Mouse (Mus musculus): ENCODE data around the gene Crybg1. TPM values are rescaled to one million over a fixed set of nuclear protein-coding genes. Genes with fewer than 3 reads are reported as not detected.
"Not testable (repeated sequence)": the region's sequence is repeated elsewhere in the genome, so short reads cannot be mapped to it uniquely, and the experiment has no call there.

Crybg1 gene
- polyA plus RNA-seq, 1 experiment from 2014 or later = 0.22 TPM

GRCm38 (mm10) chr10:43925776-43926175, 222.9 kb downstream of the Crybg1 start:
- H3K27me3 ChIP-seq; H3K27ac ChIP-seq; H3K4me2 ChIP-seq; ATAC-seq (ENCODE audit: low FRiP score); H3K4me3 ChIP-seq (replicated peaks); H3K9ac ChIP-seq; H3K4me1 ChIP-seq; H3K9me3 ChIP-seq: not testable (repeated sequence)
- 94% methylated on average over 9 of the region's 9 CpGs for WGBS
- peaks cover 26% of the 10 kb centered on the region; the same call in 1 of the 2 replicates for H3K36me3 ChIP-seq (replicated peaks)

GRCm38 (mm10) chr10:43923096-43923495, 225.6 kb downstream of the Crybg1 start:
- Histone ChIP-seq H3K9ac (no peak overlapping the region), H3K4me3 (replicated peaks) (no peak overlapping the region), H3K36me3 (replicated peaks) (peaks cover 19% of the 10 kb centered on the region; the same call in 1 of the 2 replicates), H3K27me3 (no peaks in the 10 kb centered on the region), H3K4me1 (no peaks in the 10 kb centered on the region), H3K9me3 (no peaks in the 10 kb centered on the region), H3K27ac (no peak overlapping the region), H3K4me2 (no peak overlapping the region)
- no peak for ATAC-seq (ENCODE audit: low FRiP score)
- 96% methylated on average over 3 of the region's 3 CpGs for WGBS

GRCm38 (mm10) chr10:43918696-43919608, 229.7 kb downstream of the Crybg1 start:
- Histone ChIP-seq H3K9ac (no peak overlapping the region), H3K9me3 (no peaks in the 10 kb centered on the region), H3K27me3 (no peaks in the 10 kb centered on the region), H3K36me3 (replicated peaks) (0 out of 2 replicates have a peak, but pooled peaks cover 15% of the 10 kb centered on the region), H3K4me1 (no peaks in the 10 kb centered on the region; the same call in 1 of the 2 replicates), H3K4me2 (no peak overlapping the region), H3K4me3 (replicated peaks) (no peak overlapping the region), H3K27ac (no peak overlapping the region)
- 39% methylated on average over 17 of the region's 17 CpGs for WGBS
- 0 out of 2 replicates have a peak, but pooled peaks have one; percentile 55 for ATAC-seq (ENCODE audit: low FRiP score)

DNA sequence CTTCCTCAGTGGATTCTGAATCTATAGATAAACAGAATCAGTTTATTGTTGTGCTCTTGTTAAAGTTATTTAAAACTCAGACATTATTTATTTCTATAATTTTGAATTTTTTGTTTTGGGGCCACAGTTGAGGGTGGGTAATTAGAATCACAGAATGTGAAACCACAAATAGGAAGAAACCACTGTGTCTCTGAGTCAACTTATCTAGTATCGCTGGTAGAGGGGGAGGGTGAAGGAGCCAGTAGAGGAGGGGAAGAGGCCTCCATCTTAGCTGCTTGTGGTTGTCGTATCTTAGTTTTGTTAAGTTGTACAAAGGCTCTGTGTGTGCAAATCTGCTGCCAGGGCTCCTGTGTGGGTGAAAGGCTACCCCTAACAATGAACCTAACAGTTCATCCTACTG, 231.9 kb downstream of the Crybg1 start:
- Histone ChIP-seq H3K4me3 (replicated peaks) (no peak overlapping the region), H3K36me3 (replicated peaks) (0 out of 2 replicates have a peak, but pooled peaks cover 9% of the 10 kb centered on the region), H3K27ac (no peak overlapping the region), H3K4me1 (no peaks in the 10 kb centered on the region; the same call in 1 of the 2 replicates), H3K27me3 (no peaks in the 10 kb centered on the region), H3K4me2 (no peak overlapping the region), H3K9ac (no peak overlapping the region), H3K9me3 (no peaks in the 10 kb centered on the region)
- 89% methylated on average over 2 of the region's 2 CpGs for WGBS
- no peak for ATAC-seq (ENCODE audit: low FRiP score)

- 82% methylated on average over 12 of the region's 12 CpGs for WGBS
- no peaks in the 10 kb centered on the region for H3K9me3 ChIP-seq
- H3K4me2 ChIP-seq = no peak overlapping the region
- no peak overlapping the region for H3K4me3 ChIP-seq (replicated peaks)
- no peak overlapping the region for H3K9ac ChIP-seq
- H3K36me3 ChIP-seq (replicated peaks) = 0 out of 2 replicates have a peak, but pooled peaks cover 8% of the 10 kb centered on the region
- H3K27ac ChIP-seq = no peak overlapping the region
- no peaks in the 10 kb centered on the region for H3K27me3 ChIP-seq
- H3K4me1 ChIP-seq = no peaks in the 10 kb centered on the region; the same call in 1 of the 2 replicates
- ATAC-seq (ENCODE audit: low FRiP score) = no peak
Measured at GRCm38 (mm10) chr10:43916181-43916580, 232.5 kb downstream of the Crybg1 start.

DNA sequence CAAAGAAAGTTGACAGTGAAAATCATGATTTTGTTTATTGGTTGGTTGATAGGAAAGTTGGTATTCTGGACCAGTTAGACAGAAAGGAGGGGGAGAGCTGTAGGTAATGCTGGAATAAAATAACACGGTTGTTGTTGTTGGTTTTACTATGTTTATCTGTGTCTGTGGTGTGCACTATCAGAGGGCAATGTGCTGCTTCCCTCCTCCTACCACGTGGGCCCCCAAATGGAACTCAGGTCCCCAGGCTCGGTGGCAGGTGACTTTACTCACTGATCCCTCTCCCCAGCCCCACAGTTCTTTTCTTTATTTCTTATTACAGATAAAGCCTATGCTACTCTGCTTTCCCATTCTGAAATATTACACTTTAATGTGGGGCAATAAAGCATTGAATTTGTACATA, 236.4 kb downstream of the Crybg1 start:
- H3K9me3 ChIP-seq = no peaks in the 10 kb centered on the region
- H3K4me3 ChIP-seq (replicated peaks) = no peak overlapping the region
- no peaks in the 10 kb centered on the region for H3K27me3 ChIP-seq
- WGBS = 87% methylated on average over 3 of the region's 3 CpGs
- no peak overlapping the region for H3K27ac ChIP-seq
- peaks cover 6% of the 10 kb centered on the region; the same call in 1 of the 2 replicates for H3K36me3 ChIP-seq (replicated peaks)
- H3K9ac ChIP-seq = no peak overlapping the region
- H3K4me2 ChIP-seq = no peak overlapping the region
- no peak for ATAC-seq (ENCODE audit: low FRiP score)
- no peaks in the 10 kb centered on the region; the same call in 1 of the 2 replicates for H3K4me1 ChIP-seq

DNA sequence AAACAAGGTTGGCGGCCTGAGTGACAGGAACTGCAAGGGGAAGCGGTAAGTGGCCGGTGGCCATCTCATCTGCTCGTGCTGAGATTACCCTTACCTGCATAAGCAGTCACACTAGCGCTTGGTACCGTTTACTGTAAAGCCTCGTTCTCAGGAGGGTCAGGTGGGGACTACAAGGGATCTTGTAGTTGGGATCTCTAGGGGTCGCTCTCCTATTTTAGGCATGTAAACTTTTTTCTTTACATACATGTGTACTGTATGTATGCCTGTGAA, 237.8 kb downstream of the Crybg1 start:
- Histone ChIP-seq H3K9ac (no peak overlapping the region), H3K27me3 (no peaks in the 10 kb centered on the region), H3K36me3 (replicated peaks) (peaks cover 6% of the 10 kb centered on the region; the same call in 1 of the 2 replicates), H3K4me2 (no peak overlapping the region), H3K4me1 (no peaks in the 10 kb centered on the region; the same call in 1 of the 2 replicates), H3K27ac (no peak overlapping the region), H3K9me3 (no peaks in the 10 kb centered on the region), H3K4me3 (replicated peaks) (no peak overlapping the region)
- no peak for ATAC-seq (ENCODE audit: low FRiP score)
- 95% methylated on average over 8 of the region's 8 CpGs for WGBS

GRCm38 (mm10) chr10:43910032-43910872, 238.4 kb downstream of the Crybg1 start:
- H3K27ac ChIP-seq = no peak overlapping the region

GRCm38 (mm10) chr10:43904569-43904968, 244.1 kb downstream of the Crybg1 start:
- H3K4me1 ChIP-seq = peaks cover 17% of the 10 kb centered on the region
- H3K27me3 ChIP-seq = no peaks in the 10 kb centered on the region
- WGBS = 94% methylated on average over 1 of the region's 1 CpGs
- H3K27ac ChIP-seq = no peak overlapping the region
- ATAC-seq (ENCODE audit: low FRiP score) = no peak
- H3K4me2 ChIP-seq = no peak overlapping the region
- H3K36me3 ChIP-seq (replicated peaks) = no peaks in the 10 kb centered on the region
- no peak overlapping the region for H3K4me3 ChIP-seq (replicated peaks)
- H3K9ac ChIP-seq = no peak overlapping the region
- H3K9me3 ChIP-seq = no peaks in the 10 kb centered on the region

More at GRCm38 (mm10) chr10:43910032-43910872, 238.4 kb downstream of the Crybg1 start:
- H3K4me1 ChIP-seq = no peaks in the 10 kb centered on the region
- H3K27me3 ChIP-seq = no peaks in the 10 kb centered on the region
- H3K9ac ChIP-seq = no peak overlapping the region
- H3K4me2 ChIP-seq = no peak overlapping the region
- H3K36me3 ChIP-seq (replicated peaks) = peaks cover 6% of the 10 kb centered on the region; the same call in 1 of the 2 replicates
- no peak for ATAC-seq (ENCODE audit: low FRiP score)
- no peaks in the 10 kb centered on the region for H3K9me3 ChIP-seq
- WGBS = 88% methylated on average over 12 of the region's 12 CpGs
- no peak overlapping the region for H3K4me3 ChIP-seq (replicated peaks)

GRCm38 (mm10) chr10:43901578-43902194, 247.0 kb downstream of the Crybg1 start, which contains the start of the genes Qrsl1 and Rtn4ip1:
Gene Qrsl1, minus strand, starts transcription at chr10:43901745.
Gene Rtn4ip1, plus strand, starts transcription at chr10:43901807.
- peak; percentile 98 for ATAC-seq (ENCODE audit: low FRiP score)
- Histone ChIP-seq H3K4me1 (peaks cover 17% of the 10 kb centered on the region), H3K27ac (peak within 1 kb of the TSS; percentile 68; the same call in 1 of the 2 replicates), H3K9ac (peak within 1 kb of the TSS; percentile 68), H3K27me3 (no peaks in the 10 kb centered on the region), H3K4me3 (replicated peaks) (peak within 1 kb of the TSS; percentile 77), H3K9me3 (no peaks in the 10 kb centered on the region), H3K4me2 (peak within 1 kb of the TSS; percentile 71), H3K36me3 (replicated peaks) (no peaks in the 10 kb centered on the region; the same call in 1 of the 2 replicates)
- under 1% methylated on average over 40 of the region's 40 CpGs for WGBS

- peak overlapping the region; percentile 77 for H3K4me3 ChIP-seq (replicated peaks)
- H3K9me3 ChIP-seq = no peaks in the 10 kb centered on the region
- H3K27me3 ChIP-seq = no peaks in the 10 kb centered on the region
- peak overlapping the region; percentile 71 for H3K4me2 ChIP-seq
- peaks cover 17% of the 10 kb centered on the region for H3K4me1 ChIP-seq
- no peaks in the 10 kb centered on the region; the same call in 1 of the 2 replicates for H3K36me3 ChIP-seq (replicated peaks)
- peak; percentile 67 for ATAC-seq (ENCODE audit: low FRiP score)
- H3K27ac ChIP-seq = peak overlapping the region; percentile 68; the same call in 1 of the 2 replicates
- 8% methylated on average over 30 of the region's 30 CpGs for WGBS
- H3K9ac ChIP-seq = peak overlapping the region; percentile 68
Measured at GRCm38 (mm10) chr10:43900883-43901570, 247.6 kb downstream of the Crybg1 start.
